Mouse (Mus musculus) heart, adult 2 months (tissue): ENCODE data around the gene Grin1. TPM values are rescaled to one million over a fixed set of nuclear protein-coding genes. Genes with fewer than 3 reads are reported as not detected.
A peak's percentile ranks its signal among the peaks of the same experiment; 100 is the strongest.
"Not testable (repeated sequence)": the region's sequence is repeated elsewhere in the genome, so short reads cannot be mapped to it uniquely, and the experiment has no call there.

ENCODE experiments used
- DNase-seq, 2 experiments: peaks; one replicate each; pipeline ENCODE4 v3.0.0; 2021
- H3K27ac ChIP-seq: fragments of 200-600 bp; 2 replicates; pipeline ENCODE4 v1.8.1; 2022
- H3K27me3 ChIP-seq: fragments of 200-500 bp; 2 replicates; pipeline ENCODE4 v1.6.1; 2012; ENCODE audit warnings: mild to moderate bottlenecking, low read length, inconsistent platforms, mixed read lengths; ENCODE audit not compliant: control insufficient read depth, insufficient read depth
- H3K36me3 ChIP-seq: fragments of 200-500 bp; 2 replicates; pipeline ENCODE4 v1.6.1; 2012; ENCODE audit warnings: low read length, inconsistent platforms; ENCODE audit not compliant: control insufficient read depth, insufficient read depth
- H3K4me1 ChIP-seq: fragments of 200-500 bp; 2 replicates; pipeline ENCODE4 v1.6.1; 2011; ENCODE audit warnings: low read length; ENCODE audit not compliant: control insufficient read depth, insufficient read depth
- H3K4me3 ChIP-seq: fragments of 200-600 bp; 2 replicates; pipeline ENCODE4 v1.8.1; 2022
- H3K79me2 ChIP-seq: fragments of 200-500 bp; replicated peaks from 2 replicates; pipeline ENCODE4 v1.6.1; 2012; ENCODE audit warnings: mild to moderate bottlenecking, inconsistent platforms, low read length, moderate library complexity, mixed read lengths; ENCODE audit not compliant: control insufficient read depth, insufficient read depth
- H3K9ac ChIP-seq: fragments of 200-500 bp; 2 replicates; pipeline ENCODE4 v1.6.1; 2012; ENCODE audit warnings: low read depth, mild to moderate bottlenecking, control low read depth, inconsistent platforms, low read length, mixed read lengths
- CTCF ChIP-seq: fragments of 200-600 bp; IDR thresholded peaks from 2 replicates; pipeline ENCODE4 v1.8.1; 2022; ENCODE audit warnings: antibody characterized with exemption, mild to moderate bottlenecking, moderate library complexity
- EP300 ChIP-seq: fragments of 200-500 bp; IDR thresholded peaks from 2 replicates; pipeline ENCODE4 v1.6.1; 2011; ENCODE audit warnings: low read depth, low read length, control low read depth; ENCODE audit not compliant: insufficient read depth
- POLR2A ChIP-seq: fragments of 200-500 bp; IDR thresholded peaks from 2 replicates; pipeline ENCODE4 v1.6.1; 2011; ENCODE audit warnings: mild to moderate bottlenecking, low read depth, low read length, control low read depth; ENCODE audit not compliant: insufficient read depth
- WGBS: fragments of 180-500 bp; shearing (Covaris S2); methylation state at CpG from one replicate; pipeline ENCODE4 v1.1.7; 2018; 5-methylcytosine and 5-hydroxymethylcytosine counted together
- intact Hi-C: fragments of 180-260 bp; cut with DNase I; formaldehyde crosslinking; loops from one replicate; pipeline ENCODE4 v1.15.1; 2025
- polyA plus RNA-seq: library from polyadenylated mRNA; depleted of rRNA; stranded (reverse); fragments of >200 nt; gene quantifications from 2 replicates; pipeline ENCODE4 v1.2.3, GENCODE M21; 2012
- total RNA-seq, 2 experiments: library from RNA; stranded (reverse); gene quantifications; 2 replicates each; pipeline ENCODE4 v1.2.3; 2021

Grin1 gene
- total and polyA plus RNA-seq, 3 experiments = 0.41 TPM; not detected in 2

DNA sequence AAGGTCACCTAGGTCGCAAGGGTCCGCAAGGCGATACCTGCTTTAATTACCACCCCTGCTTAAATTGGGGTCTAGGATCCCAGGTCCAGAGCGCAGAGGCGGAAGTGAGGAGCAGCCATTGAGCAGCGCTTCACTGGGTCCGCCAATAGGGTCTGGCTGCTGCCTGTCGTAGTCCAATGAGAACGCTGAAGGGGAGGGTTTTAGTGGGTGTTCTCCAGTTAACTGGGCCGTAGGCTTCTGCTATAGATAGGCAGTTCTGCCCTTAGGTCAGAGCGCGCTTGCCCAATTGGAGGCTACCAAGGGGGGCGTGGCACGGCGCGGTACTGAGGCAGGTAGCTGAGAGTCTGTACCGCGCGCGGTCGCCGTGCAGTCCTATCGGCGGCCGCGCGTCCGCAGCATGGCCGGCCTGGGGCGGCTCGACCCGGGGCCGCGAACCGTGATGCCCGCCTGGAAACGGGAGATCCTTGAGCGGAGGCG lies 56.7 kb downstream of the Grin1 start, which contains the start of gene Tprn:
Gene Tprn (plus strand): TSS at position 328 of the 477 bp plus-strand sequence.
- H3K4me3 ChIP-seq = peak within 1 kb of the TSS; percentile 96
- intact Hi-C loops = no loop called here
- TF ChIP-seq CTCF (peak; percentile 19), POLR2A (peak; percentile 57), EP300 (no peak)
- H3K36me3 ChIP-seq = no peaks in the 10 kb centered on the region
- peak within 1 kb of the TSS; percentile 82 for H3K27ac ChIP-seq
- H3K4me1 ChIP-seq = peaks cover 20% of the 10 kb centered on the region
- WGBS = under 1% methylated on average over 39 of the region's 39 CpGs
- no peaks in the 10 kb centered on the region for H3K27me3 ChIP-seq
- H3K79me2 ChIP-seq = no peaks in the 10 kb centered on the region
- H3K9ac ChIP-seq = peak within 1 kb of the TSS; percentile 79
- peak; percentile 91 to 96 for DNase-seq

GRCm38 (mm10) chr2:25261870-25262269 lies 57.1 kb downstream of the Grin1 start:
- intact Hi-C loops = no loop called here
- Histone ChIP-seq H3K36me3 (no peaks in the 10 kb centered on the region), H3K27me3 (no peaks in the 10 kb centered on the region), H3K4me1 (peaks cover 15% of the 10 kb centered on the region), H3K4me3 (peak overlapping the region; percentile 96), H3K9ac (peak overlapping the region; percentile 32), H3K79me2 (no peaks in the 10 kb centered on the region), H3K27ac (peak overlapping the region; percentile 82)
- TF ChIP-seq POLR2A (no peak), EP300 (no peak), CTCF (no peak)
- WGBS = 44% methylated on average over 12 of the region's 12 CpGs
- DNase-seq = no peak

DNA sequence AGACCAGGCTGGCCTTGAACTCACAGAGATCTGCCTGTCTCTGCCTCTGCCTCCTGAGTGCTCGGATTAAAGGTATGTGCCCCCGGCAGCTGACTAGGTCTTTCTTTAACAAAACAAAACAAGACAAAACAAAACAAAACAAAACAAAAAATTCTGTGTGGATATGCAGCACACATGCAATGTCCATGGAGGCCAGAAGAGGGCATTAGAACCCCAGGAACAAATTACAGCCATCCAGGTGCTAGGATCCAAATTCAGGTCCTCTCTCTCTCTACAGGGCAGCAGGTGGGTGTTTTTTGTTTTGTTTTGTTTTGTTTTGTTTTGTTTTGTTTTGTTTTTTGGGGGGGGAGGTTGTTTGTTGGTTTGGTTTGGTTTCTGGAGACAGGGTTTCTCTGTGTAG lies 60.1 kb downstream of the Grin1 start:
- no peaks in the 10 kb centered on the region for H3K79me2 ChIP-seq
- H3K4me3 ChIP-seq = no peak overlapping the region
- H3K9ac ChIP-seq = no peak overlapping the region
- peaks cover 3% of the 10 kb centered on the region for H3K4me1 ChIP-seq
- TF ChIP-seq EP300 (no peak), POLR2A (no peak), CTCF (peak; percentile 73)
- 53% methylated on average over 2 of the region's 2 CpGs for WGBS
- no peak overlapping the region for H3K27ac ChIP-seq
- DNase-seq = no peak
- intact Hi-C loops = loop anchor here (2.0 to 10.0 kb wide), 2 partner anchors 34 to 134 kb away; no protein-coding TSS in a partner anchor
- peaks cover 2% of the 10 kb centered on the region; the same call in 1 of the 2 replicates for H3K36me3 ChIP-seq
- no peaks in the 10 kb centered on the region for H3K27me3 ChIP-seq

- H3K27me3 ChIP-seq, H3K4me3 ChIP-seq, H3K9ac ChIP-seq, H3K27ac ChIP-seq, H3K4me1 ChIP-seq, H3K36me3 ChIP-seq, DNase-seq, H3K79me2 ChIP-seq: not testable (repeated sequence)
- intact Hi-C loops = loop anchor here (10.0 kb wide), 1 partner anchor 132 kb away; no protein-coding TSS in a partner anchor
- 85% methylated on average over 5 of the region's 5 CpGs for WGBS
Observed at GRCm38 (mm10) chr2:25257250-25257649, 61.7 kb downstream of the Grin1 start.

- WGBS = 52% methylated on average over 12 of the region's 12 CpGs
- H3K4me3 ChIP-seq, H3K4me1 ChIP-seq, H3K27ac ChIP-seq, DNase-seq, H3K27me3 ChIP-seq, H3K36me3 ChIP-seq, H3K79me2 ChIP-seq: not testable (repeated sequence)
- peak; percentile 58 for TF ChIP-seq CTCF
- H3K9ac ChIP-seq = 0 out of 2 replicates have a peak overlapping the region, but pooled peaks have one; percentile 23
- intact Hi-C loops = loop anchor here (10.0 kb wide), 1 partner anchor 132 kb away; no protein-coding TSS in a partner anchor
Observed at GRCm38 (mm10) chr2:25256443-25257109, 62.4 kb downstream of the Grin1 start.

DNA sequence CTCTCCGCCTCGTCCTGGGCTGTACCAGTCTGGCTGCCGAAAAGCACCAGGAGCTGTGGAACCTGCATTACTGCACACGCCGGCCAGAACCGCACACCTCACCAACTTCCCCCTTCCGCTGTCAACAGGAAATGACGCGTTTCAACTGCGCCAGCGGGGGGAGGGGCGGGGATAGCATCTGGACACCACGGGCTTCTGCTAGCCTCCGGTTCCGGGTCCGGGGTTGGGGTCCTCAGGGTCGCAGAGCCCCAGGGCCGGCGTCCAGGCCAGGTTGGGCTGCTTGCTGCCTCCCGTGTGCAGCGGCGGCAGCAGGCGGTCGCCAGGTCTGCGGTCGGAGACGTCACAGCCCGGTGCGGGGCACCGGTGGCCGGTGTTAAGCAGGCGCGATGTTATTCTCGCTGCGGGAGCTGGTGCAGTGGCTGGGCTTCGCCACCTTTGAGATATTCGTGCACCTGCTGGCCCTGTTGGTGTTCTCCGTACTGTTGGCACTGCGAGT lies 63.7 kb downstream of the Grin1 start, which contains the start of gene Tmem203:
Gene Tmem203 (plus strand): TSS at position 156 of the 496 bp plus-strand sequence.
- peak within 1 kb of the TSS; percentile 91 for H3K27ac ChIP-seq
- no peaks in the 10 kb centered on the region for H3K27me3 ChIP-seq
- WGBS = under 1% methylated on average over 39 of the region's 39 CpGs
- H3K36me3 ChIP-seq = peaks cover 2% of the 10 kb centered on the region; the same call in 1 of the 2 replicates
- intact Hi-C loops = loop anchor here (1.0 to 10.0 kb wide), 5 partner anchors 17 to 131 kb away; partner anchors contain the start of genes Anapc2, Man1b1 and Ssna1
- H3K4me1 ChIP-seq = peaks cover 3% of the 10 kb centered on the region
- peak within 1 kb of the TSS; percentile 89 for H3K9ac ChIP-seq
- no peaks in the 10 kb centered on the region for H3K79me2 ChIP-seq
- peak; percentile 88 to 93 for DNase-seq
- peak within 1 kb of the TSS; percentile 98 for H3K4me3 ChIP-seq
- peak; percentile 80 for TF ChIP-seq POLR2A
- no peak for TF ChIP-seq CTCF
- TF ChIP-seq EP300 = peak; percentile 90
